In the genomic region with DNA sequence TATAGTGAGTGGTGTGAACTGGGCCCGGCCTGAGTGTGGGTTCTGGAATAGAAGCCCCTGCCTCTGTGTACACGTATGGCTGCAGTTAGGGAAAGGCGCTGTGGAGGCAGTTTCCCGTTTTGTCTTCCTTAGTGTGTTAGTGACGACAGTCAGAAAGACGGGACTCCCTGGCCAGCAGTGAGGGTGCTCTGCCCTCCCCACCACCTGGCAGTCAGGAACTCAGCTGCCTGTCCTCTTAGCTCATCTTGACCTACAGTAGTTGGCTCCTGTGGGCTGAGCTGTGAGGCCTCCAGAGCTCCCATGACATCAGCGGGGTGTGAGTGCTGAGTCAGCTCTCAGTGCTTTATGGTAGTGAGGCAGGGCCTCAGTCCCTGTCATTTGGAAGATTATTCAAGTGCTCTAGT, we compare ENCODE assay signal across 9 mouse cellular contexts.
DNase-seq lines count a peak whose midpoint lies in the region; ATAC-seq lines count a peak whose summit lies in the region.
"Had no signal": no experiment of that assay in that cellular context is flagged by ENCODE, and none has a peak within 500 bp of the region (broad histone marks: within the 10 kb centered on the region; RNA-seq: fewer than 3 reads in every experiment).

No protein-coding gene starts in this region.

- peaks cover 19% of the 10 kb centered on the region for H3K4me1 ChIP-seq in liver, embryonic 12.5 days

- H3K27me3 ChIP-seq in liver, embryonic 12.5 days (replicated peaks): no peaks in the 10 kb centered on the region
- H3K27me3 ChIP-seq: midbrain, embryonic 12.5 days had no signal

- H3K27ac ChIP-seq in liver, embryonic 12.5 days: peak overlapping the region; percentile 69
- H3K27ac ChIP-seq: midbrain, embryonic 12.5 days had no signal

- peak; percentile 96 for DNase-seq in heart, adult 11 months
- DNase-seq in heart, postnatal 25 days (ENCODE audit: low spot score): no peak
- DNase-seq in NIH3T3 (ENCODE audit: low read depth): peak; percentile 52
- peak; percentile 32 to 58 for DNase-seq in gastrocnemius, adult 8-10 months (ENCODE audit: low spot score in 2 of 2)
- no peak for DNase-seq in layer of hippocampus, adult 9-10 months (ENCODE audit: low spot score)
- no peak for DNase-seq in right cerebral cortex, postnatal 25 days

- intact Hi-C loops in heart, postnatal 25 days (cut with DNase I): no loop called here

- 51% methylated on average over 7 of the region's 7 CpGs for WGBS in liver, embryonic 12.5 days (ENCODE audit: insufficient replicate concordance)

- peak overlapping the region; percentile 56 for H3K9ac ChIP-seq in liver, embryonic 12.5 days
- H3K9ac ChIP-seq: midbrain, embryonic 12.5 days had no signal

- no peak overlapping the region for H3K4me3 ChIP-seq in liver, embryonic 12.5 days
- H3K4me3 ChIP-seq: midbrain, embryonic 12.5 days had no signal

- H3K9me3 ChIP-seq in liver, embryonic 12.5 days (replicated peaks): no peaks in the 10 kb centered on the region
- H3K9me3 ChIP-seq: midbrain, embryonic 12.5 days had no signal

- peak overlapping the region; percentile 35 for H3K4me2 ChIP-seq in liver, embryonic 12.5 days
- H3K4me2 ChIP-seq: midbrain, embryonic 12.5 days had no signal

- no peaks in the 10 kb centered on the region for H3K36me3 ChIP-seq in liver, embryonic 12.5 days
- H3K36me3 ChIP-seq: midbrain, embryonic 12.5 days had no signal

- ATAC-seq in liver, embryonic 12.5 days: peak; percentile 98
- no peak for ATAC-seq in granulocyte monocyte progenitor cell, adult 5-6 weeks (replicated peaks; ENCODE audit: poor library complexity, severe bottlenecking)

Comparison
In these comparisons a context has a peak if more than half of its experiments do, and no peak if none do; other contexts are left out.
1. DNase-seq: peak in heart, adult 11 months (single experiment), NIH3T3 (single experiment) and gastrocnemius, adult 8-10 months (2 of 2); none in heart, postnatal 25 days (single experiment), layer of hippocampus, adult 9-10 months (single experiment) and right cerebral cortex, postnatal 25 days (single experiment).